Mouse (Mus musculus) spleen, postnatal 36 days (tissue): ENCODE results near the gene Cfdp1.

ENCODE experiments used
- DNase-seq, 2 experiments: peaks; one replicate each; pipeline ENCODE4 v3.0.0; 2022; ENCODE audit warnings: low spot score in 2 of 2, mixed read lengths in 1 of 2

Cfdp1 gene

DNA sequence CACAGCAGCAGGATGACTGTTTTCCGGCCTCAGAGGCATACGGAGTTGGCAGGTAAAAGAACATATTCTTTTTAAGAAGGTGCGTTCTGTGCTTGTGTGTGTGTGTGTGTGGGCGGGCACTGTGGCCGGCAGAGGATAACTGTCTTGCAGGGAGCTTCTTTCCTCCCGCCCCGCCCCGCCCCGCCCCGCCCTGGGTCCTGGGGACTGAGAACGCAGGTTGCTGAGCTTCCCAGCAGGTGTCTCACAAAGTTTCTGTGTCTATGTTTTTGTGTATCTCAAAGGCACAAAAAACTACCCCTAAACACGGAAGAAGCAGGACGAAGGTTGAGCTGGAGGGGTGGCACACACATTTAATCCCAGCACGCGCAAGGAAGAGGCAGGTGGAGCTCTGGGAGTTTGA, 84.8 kb downstream of the Cfdp1 start:
- DNase-seq = no peak

DNA sequence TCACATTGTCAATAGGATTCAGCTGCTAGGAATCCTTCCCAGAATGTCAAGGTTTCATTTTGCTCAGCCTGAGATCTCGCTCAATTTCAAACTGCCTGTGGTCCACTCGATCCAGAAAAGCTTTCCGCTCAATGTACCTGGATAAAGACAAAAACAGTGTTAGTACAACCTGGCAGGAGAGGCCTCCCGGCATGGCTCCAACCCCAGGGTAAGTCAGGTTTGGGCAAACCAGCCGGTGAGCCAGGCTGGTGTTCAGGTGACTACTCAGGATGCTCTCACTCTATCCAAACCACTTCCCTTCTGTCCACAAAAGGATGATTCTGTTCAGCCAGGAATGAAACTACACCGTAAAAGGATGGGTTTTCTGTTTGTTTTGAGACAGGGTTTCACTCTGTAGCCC, 85.4 kb downstream of the Cfdp1 start:
- DNase-seq = no peak

DNA sequence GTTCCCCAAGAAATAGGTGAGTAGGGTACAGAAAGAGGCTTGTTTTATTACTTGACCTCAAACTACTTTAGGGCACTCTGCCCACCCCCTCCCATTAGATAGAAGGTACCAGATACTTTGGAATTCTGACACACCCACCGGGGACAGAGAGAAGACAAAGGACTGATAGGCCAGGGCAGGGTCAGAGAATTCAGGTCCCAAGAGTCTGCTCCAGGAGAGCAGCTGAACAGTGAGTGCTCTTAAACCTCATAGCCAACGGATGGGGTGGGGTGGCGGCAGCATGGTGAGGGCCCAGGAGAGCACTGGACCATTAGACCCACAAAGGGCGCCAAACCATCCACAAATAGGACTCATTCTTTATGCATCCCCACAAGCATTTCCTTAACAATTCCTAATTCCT, 88.5 kb downstream of the Cfdp1 start:
- DNase-seq = no peak

DNA sequence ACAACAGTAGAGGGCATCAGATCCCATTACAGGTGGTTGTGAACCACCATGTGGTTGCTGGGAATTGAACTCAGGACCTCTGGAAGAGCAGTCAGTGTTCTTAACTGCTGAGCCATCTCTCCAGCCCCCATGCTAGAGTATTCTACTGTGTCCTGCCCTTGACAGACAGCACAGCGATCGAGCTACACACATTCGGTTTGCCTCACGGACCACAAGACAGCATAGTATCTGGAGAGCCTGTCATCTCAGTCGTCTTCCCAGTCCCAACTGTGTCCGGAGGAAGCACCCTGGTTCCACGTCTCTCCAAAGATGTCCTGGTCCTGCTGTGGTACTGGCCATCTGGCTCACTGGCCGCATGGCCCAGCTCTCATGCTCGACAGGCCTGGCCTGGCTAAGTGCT, 89.0 kb downstream of the Cfdp1 start:
- DNase-seq = no peak

DNA sequence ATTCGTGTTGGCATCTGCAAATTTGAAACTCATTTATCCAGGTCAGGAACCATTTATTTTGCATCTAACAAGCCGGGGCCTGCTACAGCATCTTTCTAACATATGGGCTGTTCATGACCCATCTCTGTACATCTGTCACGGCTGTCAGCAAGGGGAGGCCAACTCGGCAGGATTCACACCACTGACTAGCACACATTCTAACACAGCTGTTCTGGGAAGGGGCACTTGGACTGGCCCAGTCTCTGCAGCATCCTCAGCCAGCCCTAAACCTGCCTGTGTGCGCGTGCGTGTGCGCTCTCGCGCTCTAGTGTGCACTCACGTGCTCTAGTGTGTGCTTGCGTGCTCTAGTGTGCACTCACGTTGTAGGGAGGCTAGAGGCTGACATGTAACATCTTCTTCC, 93.4 kb downstream of the Cfdp1 start:
- no peak for DNase-seq

DNA sequence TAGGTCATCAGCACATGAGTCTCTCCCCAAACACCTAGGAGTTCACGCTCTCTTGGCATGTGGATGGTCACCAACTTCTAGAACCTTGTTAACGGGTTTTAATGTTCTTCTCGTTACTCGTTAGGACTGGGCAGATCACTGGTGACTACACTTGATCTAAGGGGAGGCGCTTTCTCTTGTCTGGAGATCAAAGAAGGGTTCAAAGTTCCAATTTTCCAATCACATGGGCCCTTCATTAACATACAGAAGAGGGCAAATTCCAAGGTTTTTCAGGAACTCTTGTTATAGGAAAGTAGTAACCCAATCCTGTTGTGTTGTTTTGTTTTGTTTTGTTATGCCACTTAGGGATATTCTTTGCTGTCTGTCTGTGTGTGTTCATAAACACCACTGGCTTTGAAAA, 95.3 kb downstream of the Cfdp1 start:
- no peak for DNase-seq

DNA sequence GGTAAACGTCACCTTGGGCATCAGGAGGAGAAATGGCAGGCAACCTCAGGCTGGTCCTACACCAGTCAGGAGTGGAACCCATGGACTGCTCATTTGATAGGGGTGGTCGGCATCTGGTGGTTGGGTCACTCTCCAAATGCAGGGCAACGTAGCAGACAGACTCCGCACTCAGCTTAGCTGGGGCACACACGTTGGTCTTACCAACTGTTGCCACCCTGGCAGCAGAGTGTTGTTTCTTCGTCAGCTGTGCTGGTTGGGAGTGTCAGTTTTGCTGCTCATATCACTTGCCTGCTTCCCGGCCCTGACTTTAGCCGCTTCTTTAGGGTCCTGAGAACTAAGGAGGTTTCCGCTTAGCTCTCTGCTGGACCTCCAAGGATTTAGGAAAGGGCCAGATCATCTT, 96.5 kb downstream of the Cfdp1 start:
- DNase-seq = no peak

DNA sequence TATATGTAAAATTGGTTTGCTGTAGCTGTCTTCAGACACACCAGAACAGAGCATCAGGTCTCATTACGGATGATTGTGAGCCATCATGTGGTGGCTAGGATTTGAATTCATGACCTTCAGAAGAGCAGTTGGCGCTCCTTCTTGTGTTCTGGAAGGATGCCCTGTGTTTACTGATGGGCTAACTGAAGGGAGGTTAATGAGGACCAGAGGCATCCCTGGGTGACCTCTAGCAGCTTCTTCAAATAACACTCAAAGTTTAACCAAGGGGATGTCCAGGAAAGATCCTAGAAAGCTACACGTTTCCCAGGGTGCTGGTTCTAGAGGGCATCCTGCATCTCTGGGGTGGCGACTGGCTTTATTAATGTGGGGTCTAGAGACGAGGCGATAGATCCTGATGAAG, 99.4 kb downstream of the Cfdp1 start:
- DNase-seq = no peak

DNA sequence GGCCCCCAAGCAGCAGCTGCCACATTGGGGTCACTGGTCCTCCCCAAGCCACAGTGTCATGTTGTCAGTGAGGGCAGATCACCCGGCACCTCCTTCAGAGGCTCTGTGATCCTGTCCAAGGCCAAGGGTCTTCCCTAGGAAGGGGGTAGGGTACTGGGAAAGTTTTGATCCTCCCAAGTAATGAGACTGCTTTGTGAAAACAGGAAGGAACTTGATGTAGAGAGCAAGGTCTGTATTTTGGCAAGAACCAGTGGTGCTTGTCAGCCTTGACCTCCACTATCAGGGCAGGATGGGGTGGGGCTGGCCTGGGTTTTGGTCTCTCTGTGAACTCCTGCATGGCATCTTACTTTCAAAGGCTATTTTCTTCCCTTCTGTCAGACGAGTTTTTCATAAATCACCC, 100.0 kb downstream of the Cfdp1 start:
- no peak for DNase-seq

DNA sequence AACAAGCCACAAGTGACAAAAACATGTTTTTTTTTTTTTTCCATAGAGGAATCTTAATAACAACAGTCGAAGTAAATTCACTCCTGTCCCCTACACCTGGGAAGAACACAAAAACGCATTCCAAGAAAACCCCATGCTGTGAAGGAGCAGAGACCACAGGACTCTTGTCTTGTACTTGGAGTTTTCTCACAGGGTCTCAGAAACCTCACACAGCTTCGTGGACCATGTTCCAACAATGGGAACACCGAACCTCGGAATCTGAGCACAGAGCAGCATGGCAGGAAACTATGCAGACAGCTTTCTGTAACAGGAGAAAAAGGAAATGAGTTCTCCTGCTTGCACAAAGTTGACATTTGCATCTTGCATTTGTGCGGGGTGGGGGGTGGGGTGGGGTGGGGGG, 105.3 kb downstream of the Cfdp1 start:
- no peak for DNase-seq

DNA sequence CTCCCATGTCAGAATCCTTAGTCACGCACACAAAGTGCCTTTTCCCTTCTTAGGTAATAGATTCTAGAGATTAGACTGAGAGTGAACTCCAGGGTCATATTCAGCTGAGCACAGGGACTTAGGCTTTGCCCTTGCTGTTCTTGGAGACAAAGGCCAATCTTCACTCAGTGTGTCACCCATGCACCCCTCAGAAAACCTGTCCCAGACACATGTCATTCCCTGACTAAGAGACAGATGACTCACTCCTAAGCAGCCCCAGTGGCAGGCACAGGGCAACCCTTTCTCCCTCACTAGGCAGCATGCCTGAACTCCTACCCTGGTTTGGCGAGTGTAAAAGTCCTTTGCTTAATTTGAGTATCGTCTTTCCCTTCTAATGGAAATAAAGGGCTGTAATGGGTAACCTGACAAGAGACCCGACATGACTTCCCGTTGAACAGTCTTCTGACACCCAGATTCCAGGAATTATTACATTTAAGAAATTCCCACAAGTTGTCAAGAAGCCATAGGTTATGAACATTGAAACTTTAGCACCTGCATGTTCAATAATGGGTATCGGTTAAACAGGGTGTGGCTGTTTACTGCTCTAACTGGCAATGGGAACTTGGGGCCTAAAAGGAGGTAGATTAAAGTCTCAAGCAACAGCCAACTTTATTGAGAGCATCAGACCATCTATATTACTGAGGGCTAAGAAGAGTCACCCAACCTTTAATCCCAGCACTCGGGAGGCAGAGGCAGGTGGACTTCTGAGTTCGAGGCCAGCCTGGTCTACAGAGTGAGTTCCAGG, 106.0 kb downstream of the Cfdp1 start:
- no peak for DNase-seq

DNA sequence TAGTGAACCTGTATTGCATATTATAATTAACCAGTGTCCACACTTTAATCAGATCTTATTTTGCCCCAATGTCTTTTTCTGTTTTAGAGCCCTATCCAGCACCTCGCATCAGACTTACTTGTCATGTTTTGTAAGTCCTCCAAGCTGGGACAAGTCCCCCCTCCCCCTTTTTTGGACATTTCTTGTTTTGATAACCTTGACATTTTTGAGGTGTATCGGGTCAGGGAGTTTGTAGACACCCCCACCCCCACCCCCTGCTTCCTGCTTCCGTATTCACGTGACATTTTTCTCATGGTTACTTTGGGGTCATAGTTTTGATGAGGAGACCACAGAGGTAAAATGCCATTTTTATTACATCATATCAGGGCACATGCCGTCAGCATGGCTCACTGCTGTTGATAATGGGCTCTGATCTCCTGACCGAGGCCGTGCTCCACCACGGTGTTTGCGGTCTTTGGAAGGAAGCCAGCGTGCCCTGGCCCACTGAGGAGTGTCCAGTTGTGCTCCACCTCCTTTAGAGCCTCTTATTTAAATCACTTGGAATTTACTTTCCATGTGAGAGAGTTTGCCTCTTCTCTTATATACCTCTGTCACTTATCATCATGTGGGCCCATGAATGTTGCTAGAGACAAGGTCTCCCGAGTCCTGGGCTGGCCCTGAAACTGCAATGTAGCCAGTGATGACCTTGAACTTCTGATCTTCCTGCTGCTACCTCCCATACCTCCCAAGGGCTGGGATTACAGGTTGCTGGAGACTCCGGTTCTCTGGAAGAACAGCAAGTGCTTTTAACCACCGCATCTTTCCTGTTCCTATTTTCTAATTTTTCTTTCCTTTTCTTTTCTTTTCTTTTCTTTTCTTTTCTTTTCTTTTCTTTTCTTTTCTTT, 107.3 kb downstream of the Cfdp1 start:
- no peak for DNase-seq

DNA sequence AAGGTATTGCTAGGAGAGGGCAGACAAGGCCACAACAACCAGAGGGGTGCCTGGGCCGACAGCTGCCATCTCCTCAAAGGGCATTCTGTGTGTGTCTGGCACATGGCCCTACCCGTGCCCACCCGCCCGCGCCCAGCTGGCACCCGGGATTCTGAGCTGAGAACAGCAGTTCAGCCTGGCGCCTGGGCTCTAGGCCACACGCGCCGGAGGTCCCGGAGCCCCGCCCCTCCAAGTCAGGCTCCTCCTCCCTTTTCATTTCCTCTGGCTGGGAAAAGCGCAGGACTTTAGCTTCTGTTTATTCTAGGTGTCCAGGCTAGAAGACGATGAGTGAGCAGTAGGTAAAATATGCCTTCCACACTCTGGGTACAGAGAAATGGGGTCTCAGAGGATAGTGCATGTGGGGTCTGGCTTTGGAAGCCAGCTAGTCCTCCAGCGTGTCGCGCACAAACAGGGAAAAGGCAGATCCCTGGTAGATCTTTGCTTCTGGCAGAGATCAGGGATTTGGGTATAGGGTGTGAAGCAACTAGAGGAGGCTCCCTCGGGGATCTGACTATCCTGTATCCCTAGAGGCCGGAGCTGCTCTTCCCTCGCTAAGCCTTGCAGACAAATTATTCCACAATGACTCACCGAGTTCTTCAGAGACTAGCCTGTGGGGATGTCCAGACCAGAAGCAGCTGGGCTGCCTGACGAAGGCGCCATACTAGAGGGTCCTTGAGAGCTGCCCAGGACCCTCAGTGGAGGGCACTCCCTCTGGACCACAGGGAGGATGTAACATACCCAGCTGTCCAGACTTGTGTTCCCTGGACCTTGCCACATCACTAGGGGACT, 108.3 kb downstream of the Cfdp1 start:
- no peak for DNase-seq

DNA sequence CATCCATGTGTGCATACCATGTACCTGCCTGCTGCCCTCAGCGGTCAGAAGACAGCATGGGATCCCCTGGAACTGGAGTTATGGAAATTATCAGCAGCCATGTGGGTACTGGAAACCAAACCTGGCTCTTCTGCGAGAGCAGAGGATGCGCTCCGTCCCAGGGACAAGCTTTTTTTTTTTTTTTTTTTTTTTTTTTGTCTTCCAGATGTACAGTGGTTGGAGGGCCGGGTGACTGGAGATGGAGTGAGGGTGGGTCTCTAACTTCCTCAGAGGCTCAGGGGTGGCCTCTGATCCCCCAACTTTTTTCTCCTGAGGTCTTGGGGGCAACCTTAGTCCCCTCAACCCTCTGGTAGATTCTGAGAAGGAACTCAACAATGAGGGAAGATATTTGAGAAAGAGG, 109.0 kb downstream of the Cfdp1 start:
- no peak for DNase-seq

DNA sequence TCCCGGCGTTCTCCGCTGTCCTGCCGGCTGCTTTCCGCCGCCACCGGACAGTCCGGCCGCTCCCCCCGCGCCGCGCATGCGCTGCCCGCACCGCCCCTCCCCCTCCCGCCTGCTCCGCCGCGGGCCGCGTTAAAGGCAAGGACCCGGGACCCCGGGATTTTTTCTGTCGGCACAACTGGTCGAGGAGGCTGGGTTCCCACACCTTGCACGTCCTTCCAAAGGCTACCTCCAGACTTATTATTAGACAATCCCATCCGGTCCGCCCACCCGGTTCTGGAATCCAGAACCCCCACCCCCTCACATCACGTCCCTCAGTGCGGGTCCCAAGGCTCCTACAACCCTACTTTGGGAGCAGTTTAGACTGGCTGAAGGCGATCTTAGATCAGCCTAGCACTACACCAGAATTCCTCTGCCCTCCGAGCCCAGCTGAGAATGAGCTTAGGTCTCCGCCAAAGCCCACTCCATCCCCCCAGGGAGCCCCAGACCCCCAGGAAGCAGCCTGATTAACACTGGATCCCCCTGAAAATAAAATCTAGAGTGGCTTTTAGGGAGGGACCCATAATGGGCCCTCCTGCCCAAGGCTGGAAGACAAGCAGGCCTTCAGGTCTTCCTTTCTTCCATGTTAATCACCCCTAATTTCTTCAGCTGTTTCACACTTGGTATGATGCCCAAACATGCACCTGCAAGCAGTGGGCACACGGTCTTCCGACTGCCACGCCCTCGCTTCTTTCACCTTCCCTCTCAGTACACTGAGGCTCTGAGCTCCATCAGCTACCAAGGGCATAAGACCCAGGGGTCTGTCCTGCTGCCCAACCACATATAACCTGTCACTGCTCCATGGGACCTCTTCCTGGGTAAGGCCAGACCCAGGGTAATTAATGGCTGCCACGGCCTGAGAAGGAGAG, 110.0 kb downstream of the Cfdp1 start, which contains the start of gene Bcar1:
Gene Bcar1 (minus strand): TSS at position 18 of the 905 bp plus-strand sequence.
- DNase-seq = no peak

DNA sequence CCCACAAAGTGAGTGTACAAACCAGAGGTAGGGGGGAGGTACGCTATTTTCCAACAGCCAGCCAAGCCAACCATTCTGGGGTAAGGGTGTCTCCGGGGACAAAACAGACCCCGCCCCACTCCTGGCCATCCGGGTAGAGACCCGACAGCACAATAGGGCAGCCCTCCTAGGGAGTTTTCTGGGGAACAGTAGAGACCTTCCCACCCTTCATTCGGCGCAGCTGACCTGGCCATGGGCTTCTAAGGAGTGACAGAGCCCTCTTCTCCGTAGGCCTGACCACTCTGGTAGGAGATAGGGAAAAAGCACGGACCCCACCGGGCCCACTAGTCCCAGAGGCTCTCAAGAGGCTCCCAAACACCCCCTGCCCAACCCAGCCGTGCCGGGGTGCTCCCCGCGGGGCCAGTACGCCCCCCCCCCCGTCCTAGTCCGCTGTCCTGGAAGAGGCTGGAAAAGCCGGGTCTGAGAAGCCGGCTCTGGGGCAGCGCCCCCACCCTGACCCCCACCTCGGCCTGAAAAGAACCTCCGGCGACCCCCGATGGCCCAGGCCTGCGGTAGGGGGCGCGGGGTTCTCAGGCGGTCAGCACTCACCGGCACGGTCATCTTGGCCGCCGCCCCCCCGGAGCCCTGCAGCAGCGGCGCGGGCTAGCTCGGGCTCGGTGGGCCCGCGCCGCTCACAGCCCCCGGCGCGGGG, 110.8 kb downstream of the Cfdp1 start:
- no peak for DNase-seq

DNA sequence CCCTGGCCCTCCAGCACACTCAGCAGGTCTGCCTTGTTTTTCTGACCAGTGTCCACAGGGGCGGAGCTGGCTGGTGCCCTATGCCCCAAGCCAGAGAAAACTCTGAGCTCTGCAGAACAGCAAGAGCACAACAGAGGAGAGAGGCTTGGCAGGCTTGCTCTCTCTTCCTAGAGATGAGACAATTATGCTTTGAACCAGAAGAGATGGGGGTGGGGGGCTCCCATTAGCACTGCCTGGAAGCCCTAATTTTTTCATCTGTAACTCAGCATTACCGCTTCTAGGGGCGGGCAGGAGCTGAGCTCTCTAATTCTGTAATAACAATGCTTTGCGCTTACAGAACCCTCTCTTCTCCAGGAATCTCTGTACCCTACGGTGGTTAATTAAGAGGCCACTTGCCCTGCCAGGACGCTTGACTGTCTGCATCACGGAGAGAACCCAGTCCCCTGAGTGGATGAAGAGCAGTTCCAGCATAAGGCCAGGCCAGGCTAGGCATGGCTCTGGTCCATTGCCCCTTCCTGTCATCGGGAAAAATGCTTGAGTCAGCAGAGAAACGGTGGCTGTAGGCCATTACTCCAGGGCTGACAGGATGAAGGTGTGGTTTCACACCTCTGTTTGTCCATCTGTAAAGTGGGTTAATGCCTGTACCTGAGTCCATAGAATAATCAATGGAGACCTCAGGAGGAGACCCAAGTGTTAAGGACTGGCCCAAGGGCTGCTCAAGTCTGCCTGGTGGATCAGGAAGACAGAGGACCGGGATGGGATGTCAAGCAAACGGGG, 111.6 kb downstream of the Cfdp1 start:
- no peak for DNase-seq

DNA sequence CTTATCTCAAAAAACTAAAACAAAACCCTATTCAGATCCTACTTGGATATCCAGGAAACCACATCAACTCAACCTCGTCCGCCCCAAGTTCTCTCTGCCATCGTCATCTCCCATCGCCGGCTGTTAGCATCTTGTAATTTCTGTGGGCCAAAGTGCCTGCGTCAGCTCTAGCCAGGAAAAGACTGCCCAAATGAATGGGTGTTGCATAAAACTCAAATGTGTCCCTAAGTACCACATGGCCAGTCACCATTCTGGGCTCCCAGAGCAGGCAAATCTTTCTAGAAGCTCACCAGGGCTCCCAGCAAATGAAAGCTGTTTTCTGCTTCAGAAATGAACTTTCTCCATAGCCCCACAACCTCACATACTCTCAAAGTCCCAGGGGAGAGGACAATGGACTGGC, 112.5 kb downstream of the Cfdp1 start:
- DNase-seq = no peak

DNA sequence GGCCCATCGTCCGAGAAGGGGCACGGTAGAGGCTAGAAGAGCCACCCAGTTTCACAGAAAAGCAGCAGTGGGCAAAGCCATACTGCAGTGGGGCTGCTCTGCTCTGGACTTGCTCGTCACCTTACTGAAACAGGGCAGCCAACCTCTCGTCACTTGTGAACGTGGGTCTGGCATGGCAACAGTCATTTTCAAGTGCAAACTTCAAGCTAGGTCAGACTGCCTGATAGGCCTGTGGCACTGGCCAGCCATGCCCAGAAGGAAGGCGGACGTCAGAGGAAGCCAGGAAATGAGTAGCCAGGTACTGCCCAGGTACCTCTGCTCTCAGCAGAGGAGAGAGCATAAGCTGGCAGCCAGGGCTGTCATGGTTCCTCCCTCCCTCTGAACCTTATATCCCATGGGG, 113.1 kb downstream of the Cfdp1 start:
- no peak for DNase-seq

DNA sequence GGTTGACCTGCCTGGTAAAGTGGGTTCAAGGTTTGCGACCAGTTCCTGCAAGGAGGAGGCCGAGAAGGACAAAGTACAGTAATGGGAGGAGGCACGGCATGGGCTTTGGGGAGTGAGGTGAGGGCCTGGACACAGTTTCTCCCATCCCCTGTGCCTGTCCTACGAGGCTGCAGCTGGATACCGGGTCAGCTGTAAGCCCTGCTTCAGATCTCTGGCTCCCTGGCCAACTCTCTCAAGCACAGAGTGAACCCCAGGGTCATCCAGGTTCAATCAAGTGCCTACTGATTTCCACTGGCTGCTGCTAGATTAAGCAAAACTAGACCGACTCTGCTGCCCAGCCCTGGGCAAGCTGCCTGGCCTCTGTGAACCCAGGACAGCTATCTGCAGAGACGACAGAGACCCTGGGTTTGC, 113.8 kb downstream of the Cfdp1 start:
- no peak for DNase-seq
